Mouse (Mus musculus) cerebellum, adult 2 months (tissue): ENCODE measurements around the gene Dnajc8.

ENCODE experiments used
- CTCF ChIP-seq: fragments of 200-500 bp; IDR thresholded peaks from 2 replicates; pipeline ENCODE4 v1.5.1; 2011; ENCODE audit warnings: low read depth, mild to moderate bottlenecking, control low read depth, low read length, moderate library complexity, borderline replicate concordance; ENCODE audit not compliant: insufficient read depth
- POLR2A ChIP-seq: fragments of 200-500 bp; IDR thresholded peaks from 2 replicates; pipeline ENCODE4 v1.6.1; 2011; ENCODE audit warnings: low read length, control low read depth, borderline replicate concordance; ENCODE audit not compliant: insufficient read depth

- no peak for TF ChIP-seq POLR2A
- no peak for TF ChIP-seq CTCF
Observed at GRCm38 (mm10) chr4:132590642-132591041, 55.3 kb downstream of the Dnajc8 start.
